Mouse (Mus musculus): ENCODE measurements around the gene Cd19.

The Cd19 gene

GRCm38 (mm10) chr7:126377278-126378158, 37.2 kb downstream of the Cd19 start, which contains the start of gene Spns1:
TSS of gene Spns1 (minus strand) at chr7:126377450.
- DNase-seq (ENCODE audit: low spot score) = peak; percentile 98

- no peak for DNase-seq (ENCODE audit: low spot score)
Observed at GRCm38 (mm10) chr7:126376903-126377277, 37.8 kb downstream of the Cd19 start.

GRCm38 (mm10) chr7:126375012-126375411, 39.7 kb downstream of the Cd19 start:
- DNase-seq (ENCODE audit: low spot score) = no peak

GRCm38 (mm10) chr7:126374526-126374925, 40.2 kb downstream of the Cd19 start:
- DNase-seq (ENCODE audit: low spot score) = no peak

- no peak for DNase-seq (ENCODE audit: low spot score)
Observed at GRCm38 (mm10) chr7:126373007-126373406, 41.7 kb downstream of the Cd19 start.

- DNase-seq (ENCODE audit: low spot score) = no peak
Observed at GRCm38 (mm10) chr7:126369393-126369792, 45.3 kb downstream of the Cd19 start, which contains the start of gene Lat. TSS of gene Lat (minus strand) at chr7:126369570.

- no peak for DNase-seq (ENCODE audit: low spot score)
Observed at GRCm38 (mm10) chr7:126368367-126368766, 46.3 kb downstream of the Cd19 start.

GRCm38 (mm10) chr7:126367636-126368035, 47.1 kb downstream of the Cd19 start:
- no peak for DNase-seq (ENCODE audit: low spot score)

- DNase-seq (ENCODE audit: low spot score) = no peak
Observed at GRCm38 (mm10) chr7:126363038-126363437, 51.7 kb downstream of the Cd19 start.

- no peak for DNase-seq (ENCODE audit: low spot score)
Observed at GRCm38 (mm10) chr7:126359049-126359448, 55.6 kb downstream of the Cd19 start.
